Mouse (Mus musculus) heart, postnatal 36 days (tissue): Measurements from ENCODE around the gene Tldc1. TPM values are rescaled to one million over a fixed set of nuclear protein-coding genes. Genes with fewer than 3 reads are reported as not detected.

Experiments
- DNase-seq, 2 experiments: peaks; one replicate each; pipeline ENCODE4 v3.0.0; 2021 to 2022
- intact Hi-C: fragments of 180-260 bp; cut with DNase I; formaldehyde crosslinking; loops from one replicate; pipeline ENCODE4 v1.15.1; 2025
- total RNA-seq, 2 experiments: library from RNA; stranded (reverse); gene quantifications; 2 replicates each; pipeline ENCODE4 v1.2.3; 2021

The Tldc1 gene
- total RNA-seq, result 10 to 100 TPM; 11.1 to 13.3 TPM

- intact Hi-C loops, result no loop called here
- peak; percentile 100 for DNase-seq
Measured at GRCm38 (mm10) chr8:119778263-119778662, at the start of gene Tldc1. Tldc1 (minus strand) TSS chr8:119778416.

- DNase-seq, result no peak
- intact Hi-C loops, result no loop called here
Measured at GRCm38 (mm10) chr8:119827721-119828153, 49.5 kb upstream of the Tldc1 start.

DNA sequence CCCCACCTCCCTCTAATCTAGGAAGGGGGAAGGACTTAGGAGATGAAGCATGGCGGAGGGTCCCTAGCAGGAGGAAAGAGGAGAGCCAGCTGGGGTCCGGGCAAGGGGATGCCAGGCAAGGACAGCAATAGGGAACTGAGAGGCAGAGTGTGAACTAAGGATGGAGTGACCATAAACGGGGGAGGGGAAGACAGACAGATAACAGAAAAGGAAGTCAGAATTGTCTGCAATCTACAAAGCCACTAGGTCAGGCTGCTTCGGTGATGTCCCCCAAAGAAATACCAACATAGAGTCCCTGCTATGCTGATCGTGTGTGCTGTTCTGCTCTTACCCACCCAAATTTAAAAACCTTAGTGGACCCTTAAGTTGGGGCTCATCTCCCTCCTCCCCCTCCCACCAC, 48.8 kb upstream of the Tldc1 start:
- intact Hi-C loops, result no loop called here
- DNase-seq, result no peak

- intact Hi-C loops, result loop anchor here (2.0 kb wide), 1 partner anchor 13 kb away; no protein-coding TSS in a partner anchor
- peak in 1 of 2 experiments; percentile 31 for DNase-seq
Measured at GRCm38 (mm10) chr8:119825950-119826730, 47.9 kb upstream of the Tldc1 start.

- DNase-seq, result peak in 1 of 2 experiments; percentile 31
- intact Hi-C loops, result loop anchor here (2.0 kb wide), 1 partner anchor 14 kb away; no protein-coding TSS in a partner anchor
Measured at GRCm38 (mm10) chr8:119824809-119825273, 46.6 kb upstream of the Tldc1 start.

- DNase-seq, result peak in 1 of 2 experiments; percentile 53
- intact Hi-C loops, result loop anchor here (2.0 kb wide), 1 partner anchor 15 kb away; no protein-coding TSS in a partner anchor
Measured at GRCm38 (mm10) chr8:119824100-119824499, 45.9 kb upstream of the Tldc1 start.

DNA sequence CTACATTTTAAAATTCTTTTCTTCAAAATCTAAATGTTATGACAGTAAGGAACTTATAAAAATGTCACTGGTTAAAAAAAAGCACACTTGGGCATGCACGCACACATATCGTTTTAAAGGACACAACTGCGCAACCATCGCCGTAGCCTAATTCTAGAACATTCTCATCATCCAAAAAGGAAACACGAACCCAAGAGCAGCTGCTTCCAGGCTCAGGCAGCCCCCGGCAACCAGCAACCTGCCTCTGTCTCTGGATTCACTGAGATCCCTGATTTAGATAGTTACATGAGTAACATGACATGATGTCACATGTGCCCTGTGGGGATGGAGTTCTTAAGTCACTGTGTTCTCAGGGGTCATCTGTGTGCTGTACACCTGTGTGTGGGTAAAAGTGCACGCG, 45.1 kb upstream of the Tldc1 start:
- intact Hi-C loops, result no loop called here
- no peak for DNase-seq

DNA sequence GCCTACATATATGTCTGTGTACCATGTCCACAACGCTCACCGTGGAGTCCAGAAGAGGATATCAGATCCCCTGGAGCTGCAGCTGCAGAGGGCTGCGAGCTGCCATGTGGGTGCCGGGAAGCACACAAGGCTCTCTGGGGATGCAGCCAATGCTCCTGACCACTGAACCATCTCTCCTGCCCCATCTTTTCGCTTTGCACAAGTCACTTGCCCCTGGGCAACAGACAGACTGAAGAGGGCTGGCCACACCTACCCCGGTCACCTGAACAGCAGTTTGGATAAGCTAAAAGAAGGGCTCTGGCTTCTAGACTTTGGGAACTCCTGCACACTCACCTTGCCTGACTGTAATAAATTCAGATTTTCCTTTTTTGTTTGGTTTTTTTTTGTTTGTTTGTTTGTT, 43.5 kb upstream of the Tldc1 start:
- intact Hi-C loops, result no loop called here
- no peak for DNase-seq

- intact Hi-C loops, result no loop called here
- no peak for DNase-seq
Measured at GRCm38 (mm10) chr8:119819976-119820375, 41.8 kb upstream of the Tldc1 start.

DNA sequence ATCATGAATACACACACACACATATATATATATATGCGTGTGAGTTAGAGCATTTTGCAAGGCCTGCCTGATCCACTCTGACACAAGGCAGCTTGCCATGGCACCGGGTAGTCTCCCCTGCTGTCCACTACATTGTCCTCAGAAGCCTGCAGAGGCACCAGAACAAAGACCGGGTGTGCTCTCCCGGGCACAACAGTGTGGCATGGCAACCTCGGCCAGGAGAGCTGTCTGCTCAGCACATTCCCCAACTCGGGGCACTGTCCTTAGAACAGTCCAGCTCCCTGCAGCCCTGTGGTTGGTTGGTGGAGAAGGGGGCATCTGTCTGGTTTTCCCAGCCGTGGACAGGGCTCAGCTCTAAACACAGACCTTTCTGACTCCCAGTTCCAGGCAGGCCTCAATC, 41.1 kb upstream of the Tldc1 start:
- DNase-seq, result no peak
- intact Hi-C loops, result no loop called here

DNA sequence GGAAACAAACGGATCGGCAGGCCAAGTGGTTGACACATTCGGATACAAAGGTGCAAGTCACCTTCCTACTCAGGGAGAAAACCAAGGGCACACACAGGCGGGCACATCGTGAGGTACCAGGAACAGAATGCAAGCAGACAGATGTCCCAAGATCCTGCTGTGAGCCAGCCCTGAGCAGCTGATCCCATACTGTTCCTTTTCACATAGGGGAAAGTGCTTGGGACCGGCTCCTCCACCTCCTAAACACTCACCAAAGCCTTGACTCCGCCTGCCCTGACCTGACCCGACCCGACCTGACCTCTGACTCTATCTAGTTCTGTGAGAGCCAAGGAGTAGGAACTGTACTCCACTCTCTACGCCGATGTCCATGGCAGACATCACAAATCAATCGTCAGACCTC, 39.2 kb upstream of the Tldc1 start:
- intact Hi-C loops, result no loop called here

GRCm38 (mm10) chr8:119816219-119816618, 38.0 kb upstream of the Tldc1 start:
- DNase-seq, result no peak
- intact Hi-C loops, result no loop called here

More for the DNA sequence above, 39.2 kb upstream of the Tldc1 start:
- DNase-seq, result no peak

GRCm38 (mm10) chr8:119812650-119813431, 34.6 kb upstream of the Tldc1 start:
- intact Hi-C loops, result no loop called here
- DNase-seq, result no peak

- no peak for DNase-seq
- intact Hi-C loops, result no loop called here
Measured at GRCm38 (mm10) chr8:119811925-119812324, 33.7 kb upstream of the Tldc1 start.

- DNase-seq, result no peak
- intact Hi-C loops, result no loop called here
Measured at GRCm38 (mm10) chr8:119810953-119811499, 32.8 kb upstream of the Tldc1 start.

GRCm38 (mm10) chr8:119810127-119810868, 32.1 kb upstream of the Tldc1 start:
- no peak for DNase-seq
- intact Hi-C loops, result no loop called here

DNA sequence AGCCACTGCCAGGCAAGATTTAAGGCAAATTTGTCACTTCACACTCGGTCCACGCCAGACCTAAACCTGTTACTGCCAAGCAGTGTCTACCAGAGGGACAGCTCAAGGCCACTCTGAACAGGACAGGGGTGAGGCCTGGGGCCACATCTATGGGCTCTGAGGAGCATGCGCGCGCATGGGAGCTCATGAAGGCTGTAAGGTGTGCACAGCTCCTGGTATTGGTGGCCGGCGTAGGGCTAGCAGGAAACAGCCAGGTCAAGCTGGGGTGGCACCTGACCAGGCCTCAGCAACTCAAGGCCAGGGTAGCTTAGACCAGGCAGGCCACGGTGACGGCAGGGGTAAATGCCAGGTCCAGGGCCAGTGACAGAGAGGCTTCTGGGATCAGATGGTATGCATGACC, 31.4 kb upstream of the Tldc1 start:
- no peak for DNase-seq
- intact Hi-C loops, result no loop called here

GRCm38 (mm10) chr8:119807687-119808086, 29.5 kb upstream of the Tldc1 start:
- no peak for DNase-seq
- intact Hi-C loops, result no loop called here

- DNase-seq, result no peak
- intact Hi-C loops, result no loop called here
Measured at GRCm38 (mm10) chr8:119806422-119807263, 28.4 kb upstream of the Tldc1 start.

DNA sequence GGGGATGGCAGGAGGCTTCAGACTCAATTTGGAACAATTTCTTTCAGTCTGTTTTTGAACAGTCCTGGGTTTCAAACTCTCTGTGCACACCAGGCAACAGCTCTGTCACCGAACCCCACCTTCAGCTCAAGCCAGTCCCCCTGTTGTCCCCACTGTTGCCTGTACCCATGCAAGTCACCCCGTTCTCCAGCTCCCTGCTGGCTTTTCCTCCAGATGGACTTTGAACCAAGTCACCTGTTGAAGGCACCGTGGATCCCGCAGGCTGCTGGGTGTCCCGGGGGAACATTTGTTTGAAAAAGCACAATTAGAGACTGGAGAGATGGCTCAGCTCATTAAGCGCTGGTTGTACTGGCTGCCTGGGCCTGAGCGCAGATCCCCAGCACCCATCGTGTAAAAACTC, 27.1 kb upstream of the Tldc1 start:
- no peak for DNase-seq
- intact Hi-C loops, result no loop called here
